Mouse (Mus musculus): ENCODE data around the gene Gm26657. TPM values are rescaled to one million over a fixed set of nuclear protein-coding genes. Genes with fewer than 3 reads are reported as not detected.

Gm26657 gene
- polyA plus RNA-seq, 1 experiment from 2014 or later, result not detected

GRCm38 (mm10) chr4:56725839-56726238, 14.0 kb upstream of the Gm26657 start:
- WGBS, result 57% methylated on average over 8 of the region's 8 CpGs
- DNase-seq (ENCODE audit: low spot score), result peak; percentile 41
- H3K27ac ChIP-seq (replicated peaks), result no peak overlapping the region

GRCm38 (mm10) chr4:56740611-56741010, 741 bp downstream of the Gm26657 start:
- Histone ChIP-seq H3K36me3 (replicated peaks) (peaks cover 23% of the 10 kb centered on the region), H3K4me3 (no peak overlapping the region), H3K9me3 (no peaks in the 10 kb centered on the region), H3K27ac (replicated peaks) (no peak overlapping the region), H3K27me3 (replicated peaks; ENCODE audit: low read depth, poor library complexity, severe bottlenecking) (no peaks in the 10 kb centered on the region), H3K4me1 (no peaks in the 10 kb centered on the region)
- WGBS, result 96% methylated on average over 20 of the region's 20 CpGs
- no peak for DNase-seq (ENCODE audit: low spot score)

More at GRCm38 (mm10) chr4:56725839-56726238, 14.0 kb upstream of the Gm26657 start:
- Histone ChIP-seq H3K4me3 (no peak overlapping the region), H3K4me1 (no peaks in the 10 kb centered on the region), H3K36me3 (replicated peaks) (no peaks in the 10 kb centered on the region), H3K9me3 (no peaks in the 10 kb centered on the region), H3K27me3 (replicated peaks; ENCODE audit: low read depth, poor library complexity, severe bottlenecking) (no peaks in the 10 kb centered on the region)

- peaks cover 28% of the 10 kb centered on the region for H3K36me3 ChIP-seq (replicated peaks)
- no peak within 1 kb of the TSS for H3K4me3 ChIP-seq
- H3K4me1 ChIP-seq, result no peaks in the 10 kb centered on the region
- no peak within 1 kb of the TSS for H3K27ac ChIP-seq (replicated peaks)
- no peaks in the 10 kb centered on the region for H3K27me3 ChIP-seq (replicated peaks; ENCODE audit: low read depth, poor library complexity, severe bottlenecking)
- no peaks in the 10 kb centered on the region for H3K9me3 ChIP-seq
- 93% methylated on average over 13 of the region's 13 CpGs for WGBS
- no peak for DNase-seq (ENCODE audit: low spot score)
Observed at GRCm38 (mm10) chr4:56741041-56741493, 1.2 kb downstream of the Gm26657 start, which contains the start of gene Actl7b. Gene Actl7b (minus strand): TSS chr4:56741443.

GRCm38 (mm10) chr4:56742698-56743097, 2.8 kb downstream of the Gm26657 start:
- Histone ChIP-seq H3K9me3 (no peaks in the 10 kb centered on the region), H3K4me3 (no peak overlapping the region), H3K36me3 (replicated peaks) (peaks cover 44% of the 10 kb centered on the region), H3K4me1 (no peaks in the 10 kb centered on the region), H3K27ac (replicated peaks) (no peak overlapping the region), H3K27me3 (replicated peaks; ENCODE audit: low read depth, poor library complexity, severe bottlenecking) (no peaks in the 10 kb centered on the region)
- WGBS, result 84% methylated on average over 4 of the region's 4 CpGs
- no peak for DNase-seq (ENCODE audit: low spot score)

GRCm38 (mm10) chr4:56743363-56744195, 3.7 kb downstream of the Gm26657 start, which contains the start of gene Actl7a:
Gene Actl7a (plus strand): TSS chr4:56743413.
- H3K36me3 ChIP-seq (replicated peaks), result peaks cover 52% of the 10 kb centered on the region
- WGBS, result 96% methylated on average over 21 of the region's 21 CpGs

GRCm38 (mm10) chr4:56746345-56746744, 6.5 kb downstream of the Gm26657 start:
- Histone ChIP-seq H3K4me1 (no peaks in the 10 kb centered on the region), H3K36me3 (replicated peaks) (peaks cover 80% of the 10 kb centered on the region), H3K4me3 (no peak overlapping the region), H3K9me3 (no peaks in the 10 kb centered on the region), H3K27ac (replicated peaks) (no peak overlapping the region), H3K27me3 (replicated peaks; ENCODE audit: low read depth, poor library complexity, severe bottlenecking) (no peaks in the 10 kb centered on the region)
- no peak for DNase-seq (ENCODE audit: low spot score)
- 94% methylated on average over 2 of the region's 2 CpGs for WGBS

More at GRCm38 (mm10) chr4:56743363-56744195, 3.7 kb downstream of the Gm26657 start, which contains the start of gene Actl7a:
- DNase-seq (ENCODE audit: low spot score), result no peak
- no peak within 1 kb of the TSS for H3K27ac ChIP-seq (replicated peaks)
- H3K4me3 ChIP-seq, result no peak within 1 kb of the TSS
- no peaks in the 10 kb centered on the region for H3K27me3 ChIP-seq (replicated peaks; ENCODE audit: low read depth, poor library complexity, severe bottlenecking)
- no peaks in the 10 kb centered on the region for H3K4me1 ChIP-seq
- no peaks in the 10 kb centered on the region for H3K9me3 ChIP-seq

GRCm38 (mm10) chr4:56747456-56747855, 7.6 kb downstream of the Gm26657 start:
- H3K4me1 ChIP-seq, result no peaks in the 10 kb centered on the region
- H3K4me3 ChIP-seq, result no peak overlapping the region
- H3K27me3 ChIP-seq (replicated peaks; ENCODE audit: low read depth, poor library complexity, severe bottlenecking), result no peaks in the 10 kb centered on the region
- DNase-seq (ENCODE audit: low spot score), result no peak
- no peak overlapping the region for H3K27ac ChIP-seq (replicated peaks)
- WGBS, result 94% methylated on average over 9 of the region's 9 CpGs
- H3K36me3 ChIP-seq (replicated peaks), result peaks cover 90% of the 10 kb centered on the region
- no peaks in the 10 kb centered on the region for H3K9me3 ChIP-seq

GRCm38 (mm10) chr4:56756021-56756420, 16.2 kb downstream of the Gm26657 start:
- no peak overlapping the region for H3K27ac ChIP-seq (replicated peaks)
- no peaks in the 10 kb centered on the region for H3K9me3 ChIP-seq
- H3K36me3 ChIP-seq (replicated peaks), result peaks cover 99% of the 10 kb centered on the region
- no peak overlapping the region for H3K4me3 ChIP-seq
- 90% methylated on average over 5 of the region's 5 CpGs for WGBS
- DNase-seq (ENCODE audit: low spot score), result no peak
- H3K4me1 ChIP-seq, result no peaks in the 10 kb centered on the region
- H3K27me3 ChIP-seq (replicated peaks; ENCODE audit: low read depth, poor library complexity, severe bottlenecking), result no peaks in the 10 kb centered on the region

GRCm38 (mm10) chr4:56756966-56757600, 17.2 kb downstream of the Gm26657 start:
- peaks cover 99% of the 10 kb centered on the region for H3K36me3 ChIP-seq (replicated peaks)
- H3K9me3 ChIP-seq, result no peaks in the 10 kb centered on the region
- H3K27me3 ChIP-seq (replicated peaks; ENCODE audit: low read depth, poor library complexity, severe bottlenecking), result no peaks in the 10 kb centered on the region
- no peak overlapping the region for H3K27ac ChIP-seq (replicated peaks)
- H3K4me1 ChIP-seq, result no peaks in the 10 kb centered on the region
- 95% methylated on average over 10 of the region's 10 CpGs for WGBS
- H3K4me3 ChIP-seq, result no peak overlapping the region
- no peak for DNase-seq (ENCODE audit: low spot score)

- Histone ChIP-seq H3K27me3 (replicated peaks; ENCODE audit: low read depth, poor library complexity, severe bottlenecking) (no peaks in the 10 kb centered on the region), H3K4me1 (no peaks in the 10 kb centered on the region), H3K36me3 (replicated peaks) (peaks cover 100% of the 10 kb centered on the region), H3K27ac (replicated peaks) (no peak overlapping the region), H3K4me3 (no peak overlapping the region), H3K9me3 (no peaks in the 10 kb centered on the region)
- WGBS, result 93% methylated on average over 1 of the region's 1 CpGs
- DNase-seq (ENCODE audit: low spot score), result no peak
Observed at GRCm38 (mm10) chr4:56757693-56758092, 17.8 kb downstream of the Gm26657 start.

- no peak overlapping the region for H3K4me3 ChIP-seq
- no peak for DNase-seq (ENCODE audit: low spot score)
- 79% methylated on average over 5 of the region's 5 CpGs for WGBS
- H3K9me3 ChIP-seq, result no peaks in the 10 kb centered on the region
- no peaks in the 10 kb centered on the region for H3K27me3 ChIP-seq (replicated peaks; ENCODE audit: low read depth, poor library complexity, severe bottlenecking)
- H3K27ac ChIP-seq (replicated peaks), result no peak overlapping the region
- H3K36me3 ChIP-seq (replicated peaks), result peaks cover 100% of the 10 kb centered on the region
- no peaks in the 10 kb centered on the region for H3K4me1 ChIP-seq
Observed at GRCm38 (mm10) chr4:56767861-56768284, 28.0 kb downstream of the Gm26657 start.

GRCm38 (mm10) chr4:56768913-56769312, 29.0 kb downstream of the Gm26657 start:
- no peaks in the 10 kb centered on the region for H3K27me3 ChIP-seq (replicated peaks; ENCODE audit: low read depth, poor library complexity, severe bottlenecking)
- no peak for DNase-seq (ENCODE audit: low spot score)
- H3K4me3 ChIP-seq, result no peak overlapping the region
- no peaks in the 10 kb centered on the region for H3K9me3 ChIP-seq
- H3K4me1 ChIP-seq, result no peaks in the 10 kb centered on the region
- WGBS, result 93% methylated on average over 7 of the region's 7 CpGs
- peaks cover 100% of the 10 kb centered on the region for H3K36me3 ChIP-seq (replicated peaks)
- no peak overlapping the region for H3K27ac ChIP-seq (replicated peaks)

Data from embryonic facial prominence, embryonic 10.5 days (tissue).